Mouse (Mus musculus) CD4-positive helper T cell, adult 2 months (primary cell): Measurements from ENCODE around the gene Styxl1.

Experiments
- DNase-seq: peaks from one replicate; pipeline ENCODE4 v3.0.0-alpha.2; 2012; ENCODE audit warnings: low read depth, missing footprints, low spot score

The Styxl1 gene

GRCm38 (mm10) chr5:135726641-135727346, 51.4 kb downstream of the Styxl1 start:
- no peak for DNase-seq

GRCm38 (mm10) chr5:135725991-135726390, 52.2 kb downstream of the Styxl1 start:
- DNase-seq = no peak

GRCm38 (mm10) chr5:135725391-135725841, 52.8 kb downstream of the Styxl1 start:
- no peak for DNase-seq

- no peak for DNase-seq
These were observed 53.5 kb downstream of the Styxl1 start for GRCm38 (mm10) chr5:135724536-135725322.

GRCm38 (mm10) chr5:135723165-135723751, 54.9 kb downstream of the Styxl1 start:
- DNase-seq = no peak

GRCm38 (mm10) chr5:135722121-135722520, 56.1 kb downstream of the Styxl1 start:
- DNase-seq = no peak

GRCm38 (mm10) chr5:135721076-135721475, 57.1 kb downstream of the Styxl1 start:
- DNase-seq = no peak

GRCm38 (mm10) chr5:135720121-135720520, 58.1 kb downstream of the Styxl1 start:
- no peak for DNase-seq

GRCm38 (mm10) chr5:135719586-135720120, 58.5 kb downstream of the Styxl1 start:
- DNase-seq = no peak

- no peak for DNase-seq
These were observed 62.6 kb downstream of the Styxl1 start for GRCm38 (mm10) chr5:135715624-135716023.

GRCm38 (mm10) chr5:135713441-135714218, 64.6 kb downstream of the Styxl1 start:
- peak; percentile 76 for DNase-seq

- no peak for DNase-seq
These were observed 65.4 kb downstream of the Styxl1 start for GRCm38 (mm10) chr5:135712803-135713202.

GRCm38 (mm10) chr5:135711582-135712355, 66.4 kb downstream of the Styxl1 start:
- DNase-seq = no peak

- DNase-seq = no peak
These were observed 67.5 kb downstream of the Styxl1 start for GRCm38 (mm10) chr5:135710599-135711214.

GRCm38 (mm10) chr5:135709716-135710115, 68.5 kb downstream of the Styxl1 start:
- no peak for DNase-seq

GRCm38 (mm10) chr5:135707855-135708254, 70.3 kb downstream of the Styxl1 start:
- DNase-seq = no peak

GRCm38 (mm10) chr5:135707039-135707438, 71.1 kb downstream of the Styxl1 start:
- DNase-seq = no peak

- no peak for DNase-seq
These were observed 72.8 kb downstream of the Styxl1 start for GRCm38 (mm10) chr5:135705383-135705782.

- no peak for DNase-seq
These were observed 74.8 kb downstream of the Styxl1 start for GRCm38 (mm10) chr5:135703431-135703830.

GRCm38 (mm10) chr5:135702682-135703192, 75.4 kb downstream of the Styxl1 start:
- peak; percentile 91 for DNase-seq
